In the genomic region with DNA sequence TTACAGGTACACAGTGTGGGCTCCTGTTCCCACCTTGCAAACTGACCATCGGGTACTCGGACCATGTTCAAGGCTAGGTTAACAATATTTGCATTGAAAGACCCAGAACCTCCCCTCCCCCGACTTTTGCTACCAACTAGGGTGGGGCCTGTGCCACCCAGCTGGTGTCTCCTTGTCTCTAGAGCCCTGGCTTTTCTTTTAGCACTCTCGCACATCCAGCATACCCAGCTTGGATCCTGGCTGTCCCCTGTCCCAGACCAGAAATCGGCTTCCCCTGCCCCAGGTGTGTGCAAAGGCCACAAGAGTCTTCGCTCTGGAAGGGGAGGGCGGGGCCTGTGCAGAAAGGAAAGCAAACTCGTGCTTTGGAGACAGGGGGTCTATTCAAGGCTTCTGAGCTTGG, we compare ENCODE assay signal across 9 mouse cellular contexts.
DNase-seq lines count a peak whose midpoint lies in the region; ATAC-seq and TF ChIP-seq lines count a peak whose summit lies in the region.
"Had no signal": no experiment of that assay in that cellular context is flagged by ENCODE, and none has a peak within 500 bp of the region (broad histone marks: within the 10 kb centered on the region; RNA-seq: fewer than 3 reads in every experiment).

No protein-coding gene starts in this region.

- H3K27me3 ChIP-seq in intestine, embryonic 14.5 days (replicated peaks; ENCODE audit: control insufficient read depth, insufficient read depth, low read length), result no peaks in the 10 kb centered on the region
- no peaks in the 10 kb centered on the region for H3K27me3 ChIP-seq in midbrain, embryonic 13.5 days
- H3K27me3 ChIP-seq: Patski had no signal

- DNase-seq in gastrocnemius, adult 2 months, result peak; percentile 32
- DNase-seq in gastrocnemius, adult 8-10 months (ENCODE audit: low spot score in 2 of 2), result no peak
- peak; percentile 34 to 38 for DNase-seq in spleen, postnatal 10 days (ENCODE audit: low spot score in 2 of 2)
- DNase-seq in spleen, postnatal 4 days (ENCODE audit: low spot score in 2 of 2), result no peak
- DNase-seq in intestine, embryonic 14.5 days (ENCODE audit: low spot score), result no peak
- DNase-seq in MN1 (ENCODE audit: low spot score), result no peak
- no peak for DNase-seq in urinary bladder, adult 2 months (ENCODE audit: low spot score)

- peak; percentile 30 for ATAC-seq in intestine, embryonic 14.5 days (replicated peaks; ENCODE audit: low FRiP score, low TSS enrichment, low read depth)
- ATAC-seq in midbrain, embryonic 13.5 days, result peak; percentile 10

- peak overlapping the region; percentile 51 for H3K4me2 ChIP-seq in intestine, embryonic 14.5 days (ENCODE audit: low read length)
- peak overlapping the region; percentile 51 for H3K4me2 ChIP-seq in midbrain, embryonic 13.5 days (replicated peaks)

- H3K36me3 ChIP-seq in intestine, embryonic 14.5 days (ENCODE audit: control insufficient read depth, insufficient read depth, low read length), result no peaks in the 10 kb centered on the region
- no peaks in the 10 kb centered on the region for H3K36me3 ChIP-seq in midbrain, embryonic 13.5 days

- H3K4me3 ChIP-seq in gastrocnemius, adult 2 months, result peak overlapping the region; percentile 71; the same call in 1 of the 2 replicates
- no peak overlapping the region for H3K4me3 ChIP-seq in intestine, embryonic 14.5 days (ENCODE audit: low read depth, low read length)
- H3K4me3 ChIP-seq in midbrain, embryonic 13.5 days (replicated peaks), result peak overlapping the region; percentile 20; the same call in 1 of the 2 replicates

- intact Hi-C loops in gastrocnemius, adult 2 months (cut with DNase I), result loop anchor here (1.0 to 10.0 kb wide), 7 partner anchors 50 to 1342 kb away; a partner anchor contains a TSS

- peak overlapping the region; percentile 93 for H3K27ac ChIP-seq in gastrocnemius, adult 2 months
- H3K27ac ChIP-seq in intestine, embryonic 14.5 days (ENCODE audit: low read depth), result peak overlapping the region; percentile 79
- H3K27ac ChIP-seq in midbrain, embryonic 13.5 days, result peak overlapping the region; percentile 93

- TF ChIP-seq CTCF in gastrocnemius, adult 2 months (IDR thresholded peaks at IDR 0.05), result no peak

- peaks cover 25% of the 10 kb centered on the region for H3K4me1 ChIP-seq in intestine, embryonic 14.5 days (replicated peaks; ENCODE audit: control insufficient read depth, insufficient read depth, low read length)
- peaks cover 43% of the 10 kb centered on the region for H3K4me1 ChIP-seq in midbrain, embryonic 13.5 days (replicated peaks)

- H3K9ac ChIP-seq in intestine, embryonic 14.5 days (ENCODE audit: low read length), result no peak overlapping the region
- no peak overlapping the region for H3K9ac ChIP-seq in midbrain, embryonic 13.5 days (replicated peaks)

- WGBS in intestine, embryonic 14.5 days, result 25% methylated on average over 8 of the region's 8 CpGs
- WGBS in midbrain, embryonic 13.5 days, result 7% methylated on average over 8 of the region's 8 CpGs

- no peaks in the 10 kb centered on the region for H3K9me3 ChIP-seq in intestine, embryonic 14.5 days (ENCODE audit: control insufficient read depth, low read length)
- H3K9me3 ChIP-seq in midbrain, embryonic 13.5 days, result no peaks in the 10 kb centered on the region

Comparison
In these comparisons a context has a peak if more than half of its experiments do, and no peak if none do; other contexts are left out.
1. DNase-seq: peak in gastrocnemius, adult 2 months (single experiment) and spleen, postnatal 10 days (2 of 2); none in gastrocnemius, adult 8-10 months (0 of 2), spleen, postnatal 4 days (0 of 2), intestine, embryonic 14.5 days (single experiment), MN1 (single experiment) and urinary bladder, adult 2 months (single experiment).
2. Peak in every context shown above with its lines, with median percentiles within 50 percentile points of each other: H3K27ac ChIP-seq.